Mouse (Mus musculus) bone marrow, adult 2 months (tissue): Measurements from ENCODE around the gene Atf4.

Source experiments
- CTCF ChIP-seq: fragments of 200-500 bp; IDR thresholded peaks from 2 replicates; pipeline ENCODE4 v1.5.1; 2011; ENCODE audit warnings: low read length, control low read depth; ENCODE audit not compliant: control insufficient read depth, insufficient read depth
- POLR2A ChIP-seq: fragments of 200-500 bp; IDR thresholded peaks from 2 replicates; pipeline ENCODE4 v1.6.1; 2011; ENCODE audit warnings: low read depth, mild to moderate bottlenecking, control low read depth, low read length, borderline replicate concordance; ENCODE audit not compliant: control insufficient read depth

DNA sequence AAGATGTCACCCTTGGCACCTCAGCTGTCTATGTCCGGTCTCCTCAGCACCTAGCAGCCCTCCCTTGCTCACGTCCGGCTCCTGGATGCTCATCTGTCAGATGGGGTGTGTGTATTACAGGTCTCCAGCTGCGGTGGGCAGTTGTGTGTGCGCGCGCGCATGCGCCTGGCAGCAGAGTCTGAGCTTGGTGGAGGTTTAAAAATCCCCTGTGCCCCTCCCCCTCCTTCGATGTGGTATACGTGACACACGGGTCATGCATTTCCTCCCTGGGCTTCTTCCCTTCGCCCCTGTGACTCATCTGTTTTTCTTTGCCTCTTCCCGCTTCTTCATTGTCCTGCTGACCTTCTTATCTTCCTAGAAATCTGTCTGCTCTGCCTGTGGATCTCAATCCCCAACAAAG lies 35.8 kb upstream of the Atf4 start:
- TF ChIP-seq CTCF (no peak), POLR2A (no peak)
